Mouse (Mus musculus) adrenal gland, postnatal 14 days (tissue): ENCODE measurements around the gene Slc30a2. TPM values are rescaled to one million over a fixed set of nuclear protein-coding genes. Genes with fewer than 3 reads are reported as not detected.

Experiments
- DNase-seq: peaks from one replicate; pipeline ENCODE4 v3.0.0; 2021; ENCODE audit warnings: mixed read lengths
- total RNA-seq: library from RNA; stranded (reverse); gene quantifications from 2 replicates; pipeline ENCODE4 v1.2.3, GENCODE M21; 2021

Gene Slc30a2
- total RNA-seq, 1 experiment from 2014 or later: 13.4 TPM

GRCm38 (mm10) chr4:134397121-134397520, 54.1 kb downstream of the Slc30a2 start:
- peak; percentile 83 for DNase-seq

- DNase-seq: no peak
These were observed 54.8 kb downstream of the Slc30a2 start for GRCm38 (mm10) chr4:134397732-134398131.

GRCm38 (mm10) chr4:134400206-134400605, 57.2 kb downstream of the Slc30a2 start:
- no peak for DNase-seq

- peak; percentile 65 for DNase-seq
These were observed 58.2 kb downstream of the Slc30a2 start for GRCm38 (mm10) chr4:134401181-134401661.

- DNase-seq: peak; percentile 44
These were observed 59.0 kb downstream of the Slc30a2 start for GRCm38 (mm10) chr4:134401856-134402570.

GRCm38 (mm10) chr4:134402571-134403262, 59.7 kb downstream of the Slc30a2 start:
- DNase-seq: peak; percentile 74

- DNase-seq: no peak
These were observed 60.7 kb downstream of the Slc30a2 start for GRCm38 (mm10) chr4:134403721-134404120.

Other genes with a start within 250 kb of the Slc30a2 start
- gene Cd52, start 248.1 kb upstream of the Slc30a2 start, total RNA-seq: 9.3 and 78.8 TPM in 2 replicates
- 6.2 and 8.4 TPM in 2 replicates for gene Ubxn11, start 240.6 kb upstream of the Slc30a2 start, total RNA-seq
- 79.0 and 117 TPM in 2 replicates for gene Sh3bgrl3, start 214.4 kb upstream of the Slc30a2 start, total RNA-seq
- gene Cep85, start 156.1 kb upstream of the Slc30a2 start, total RNA-seq: 20.6 and 24.6 TPM in 2 replicates
- gene Gm7534, start 140.2 kb upstream of the Slc30a2 start, total RNA-seq: not detected in 2 replicates
- not detected in 2 replicates for gene Catsper4, start 115.8 kb upstream of the Slc30a2 start, total RNA-seq
- 0.15 TPM in 1 of 2 replicates, not detected in the other for gene Cnksr1, start 104.8 kb upstream of the Slc30a2 start, total RNA-seq
- gene E130218I03Rik, start 99.5 kb upstream of the Slc30a2 start, total RNA-seq: not detected in 2 replicates
- gene Zfp593, start 97.6 kb upstream of the Slc30a2 start, total RNA-seq: 8.4 and 9.7 TPM in 2 replicates
- gene Gm30191, start 96.2 kb upstream of the Slc30a2 start, total RNA-seq: not detected in 2 replicates
- gene Grrp1, start 89.1 kb upstream of the Slc30a2 start, total RNA-seq: 11.4 and 13.8 TPM in 2 replicates
- 18.1 and 20.7 TPM in 2 replicates for gene Pdik1l, start 55.3 kb upstream of the Slc30a2 start, total RNA-seq
- not detected in 2 replicates for gene Trim63, start 28.1 kb upstream of the Slc30a2 start, total RNA-seq
- 0.96 and 1.7 TPM in 2 replicates for gene Extl1, start 40.7 kb downstream of the Slc30a2 start, total RNA-seq
- 15.9 and 21.2 TPM in 2 replicates for gene Pafah2, start 53.1 kb downstream of the Slc30a2 start, total RNA-seq
- gene Stmn1, start 125.1 kb downstream of the Slc30a2 start, total RNA-seq: 118 and 119 TPM in 2 replicates
- gene Paqr7, start 153.5 kb downstream of the Slc30a2 start, total RNA-seq: 25.9 and 32.2 TPM in 2 replicates
- 1.8 and 3.0 TPM in 2 replicates for gene Aunip, start 167.8 kb downstream of the Slc30a2 start, total RNA-seq
- gene Mtfr1l, start 192.2 kb downstream of the Slc30a2 start, total RNA-seq: 103 and 113 TPM in 2 replicates
- 30.2 and 32.3 TPM in 2 replicates for gene Selenon, start 209.0 kb downstream of the Slc30a2 start, total RNA-seq